Mouse (Mus musculus): ENCODE data around the gene Ppan.
A peak's percentile ranks its signal among the peaks of the same experiment; 100 is the strongest.

Gene Ppan

DNA sequence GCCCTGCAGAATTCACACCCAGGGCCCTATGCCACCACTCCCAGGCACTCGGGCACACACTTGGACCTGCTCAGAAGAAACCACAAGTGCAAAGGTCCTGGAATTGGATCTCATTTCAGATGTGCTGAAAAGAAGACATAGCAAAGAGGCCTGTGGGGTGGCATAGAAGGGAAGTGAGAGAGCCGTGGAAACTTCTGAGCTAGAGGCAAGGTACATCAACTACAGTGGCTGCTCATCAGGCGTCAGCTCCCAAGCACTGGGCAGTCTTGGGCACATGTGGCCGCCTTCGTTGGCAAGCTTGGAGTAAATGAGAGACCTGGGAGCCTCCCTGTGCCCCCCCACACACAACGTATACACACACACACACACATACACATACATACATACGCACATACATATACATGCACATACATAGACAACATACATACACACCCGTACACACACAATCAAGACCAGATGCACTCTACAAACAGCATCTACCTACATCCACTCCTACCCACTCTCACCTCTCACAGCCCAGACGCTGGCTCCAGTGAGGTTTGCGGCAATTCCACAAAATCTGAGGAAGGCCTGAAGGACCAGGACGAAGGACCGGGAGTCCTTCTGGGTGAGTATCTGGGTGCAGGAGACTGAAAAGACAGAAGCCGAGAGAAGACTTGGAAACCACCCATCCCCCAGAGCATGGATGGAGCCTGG lies 8.7 kb upstream of the Ppan start, which contains the start of gene Angptl6:
Gene Angptl6 (minus strand): TSS at position 631 of the 696 bp plus-strand sequence.
- no peak for DNase-seq

- DNase-seq, result no peak
These were observed 1.4 kb upstream of the Ppan start for GRCm38 (mm10) chr9:20886563-20886962.

- DNase-seq, result no peak
These were observed 784 bp upstream of the Ppan start for GRCm38 (mm10) chr9:20887191-20887590.

DNA sequence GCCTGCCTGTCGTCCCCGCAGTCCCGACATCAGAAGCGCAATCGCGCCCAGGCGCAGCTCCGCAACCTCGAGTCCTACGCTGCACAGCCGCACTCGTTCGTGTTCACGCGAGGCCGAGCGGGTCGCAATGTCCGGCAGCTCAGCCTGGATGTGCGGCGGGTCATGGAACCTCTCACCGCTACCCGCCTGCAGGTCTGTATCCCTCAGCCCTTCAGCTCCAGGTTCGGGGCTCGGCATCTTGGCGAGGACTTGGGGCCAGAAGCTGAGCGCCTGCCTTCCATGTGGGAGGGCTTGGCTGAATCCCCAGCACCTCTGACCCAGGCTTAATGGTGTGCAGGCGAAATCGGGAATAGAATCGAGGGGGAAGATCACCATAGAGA lies 401 bp downstream of the Ppan start:
- no peak for DNase-seq

DNA sequence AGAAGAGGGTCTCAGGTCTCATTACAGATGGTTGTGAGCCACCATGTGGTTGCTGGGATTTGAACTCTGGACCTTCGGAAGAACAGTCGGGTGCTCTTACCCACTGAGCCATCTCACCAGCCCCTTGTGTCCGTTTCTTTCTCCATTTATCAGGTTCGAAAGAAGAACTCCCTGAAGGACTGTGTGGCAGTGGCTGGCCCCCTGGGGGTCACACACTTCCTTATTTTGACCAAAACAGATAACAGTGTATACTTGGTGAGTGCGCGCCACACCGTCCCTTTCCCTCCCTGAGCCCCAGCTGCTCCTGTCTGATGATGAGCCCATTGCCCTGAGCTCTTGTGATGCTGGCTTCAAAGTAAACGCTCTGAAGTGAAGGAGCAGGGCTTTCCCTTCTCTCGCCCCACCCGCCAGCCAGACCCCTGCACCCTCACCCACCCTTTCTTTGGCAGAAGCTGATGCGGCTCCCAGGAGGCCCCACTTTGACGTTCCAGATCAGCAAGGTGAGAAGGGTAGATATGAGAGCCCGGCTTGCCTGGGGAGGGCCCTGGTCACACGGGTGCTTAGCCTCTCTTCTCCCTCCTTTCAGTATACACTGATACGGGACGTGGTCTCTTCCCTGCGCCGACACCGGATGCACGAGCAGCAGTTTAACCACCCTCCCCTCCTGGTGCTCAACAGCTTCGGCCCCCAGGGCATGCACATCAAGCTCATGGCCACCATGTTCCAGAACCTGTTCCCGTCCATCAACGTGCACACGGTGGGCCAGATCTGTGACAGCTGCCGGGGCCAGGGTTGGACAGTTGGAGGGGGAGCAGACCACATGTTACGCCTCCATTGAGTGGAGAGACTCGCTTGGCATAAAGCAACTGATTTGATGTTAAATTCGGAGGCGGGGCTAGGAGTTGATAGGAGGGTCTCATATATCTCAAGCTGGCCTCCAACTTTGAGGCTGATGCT lies 1.5 kb downstream of the Ppan start:
- no peak for DNase-seq

GRCm38 (mm10) chr9:20890411-20890810 lies 2.4 kb downstream of the Ppan start:
- DNase-seq, result no peak

- DNase-seq, result no peak
These were observed 3.5 kb downstream of the Ppan start for GRCm38 (mm10) chr9:20891339-20892103.

- DNase-seq, result no peak
These were observed 4.2 kb downstream of the Ppan start for GRCm38 (mm10) chr9:20892104-20892653.

DNA sequence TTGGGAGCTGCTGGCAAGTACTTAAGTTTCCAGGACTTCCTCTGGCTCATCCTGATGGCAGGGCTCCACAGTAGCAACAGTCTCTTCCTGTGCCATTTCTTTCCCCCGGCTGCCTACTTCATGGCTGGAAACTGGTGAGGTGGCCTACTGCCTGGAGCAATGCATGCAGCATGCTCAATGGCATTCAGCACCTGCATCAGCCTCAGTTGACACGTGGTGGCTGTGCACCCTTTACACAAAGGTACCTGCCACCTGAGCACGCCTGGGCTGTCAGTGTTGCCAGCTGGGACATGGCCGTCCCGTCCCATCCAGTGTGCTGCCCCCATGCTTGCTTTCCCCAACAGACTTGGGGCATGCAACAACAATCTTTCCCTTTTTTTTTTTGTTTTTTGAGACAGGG lies 5.1 kb downstream of the Ppan start:
- DNase-seq, result no peak

DNA sequence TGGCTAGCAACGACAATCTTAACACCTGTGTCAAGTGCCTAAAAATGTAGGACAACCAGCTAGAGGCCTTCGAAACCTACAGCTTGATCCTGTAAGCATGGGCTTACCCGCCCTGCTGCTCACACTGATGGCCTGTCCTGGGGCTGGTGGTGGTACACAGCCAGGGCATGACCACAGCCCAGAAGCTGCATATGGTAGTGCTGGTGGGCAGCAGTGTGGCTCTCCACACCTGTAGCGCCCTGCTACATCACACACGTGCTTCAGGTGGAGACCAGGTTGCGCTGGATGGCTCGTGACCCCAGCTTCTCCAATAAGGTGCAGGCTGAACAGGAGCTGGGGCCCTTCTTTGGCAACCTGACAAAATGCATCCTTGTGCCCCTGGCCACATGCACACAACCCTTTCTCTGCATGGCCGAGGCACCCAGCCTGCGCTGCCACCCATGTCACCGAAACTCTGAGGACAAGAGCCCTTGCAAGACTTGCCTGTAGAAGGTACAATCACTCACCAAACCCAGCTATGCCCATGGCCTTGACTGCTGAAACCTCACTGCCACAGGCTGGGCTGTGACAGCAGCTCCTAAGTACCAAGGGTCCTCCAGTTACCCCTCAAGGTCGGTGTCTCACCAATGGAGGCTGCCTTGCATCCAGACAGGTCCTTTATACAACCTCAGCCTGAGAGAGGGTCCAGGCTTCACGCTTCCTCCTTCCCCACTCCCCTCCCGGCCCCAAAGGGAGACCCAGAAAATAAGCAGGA lies 5.8 kb downstream of the Ppan start:
- DNase-seq, result no peak

- DNase-seq, result no peak
These were observed 6.7 kb downstream of the Ppan start for GRCm38 (mm10) chr9:20894629-20895028.

GRCm38 (mm10) chr9:20895382-20895781 lies 7.4 kb downstream of the Ppan start:
- DNase-seq, result no peak

DNA sequence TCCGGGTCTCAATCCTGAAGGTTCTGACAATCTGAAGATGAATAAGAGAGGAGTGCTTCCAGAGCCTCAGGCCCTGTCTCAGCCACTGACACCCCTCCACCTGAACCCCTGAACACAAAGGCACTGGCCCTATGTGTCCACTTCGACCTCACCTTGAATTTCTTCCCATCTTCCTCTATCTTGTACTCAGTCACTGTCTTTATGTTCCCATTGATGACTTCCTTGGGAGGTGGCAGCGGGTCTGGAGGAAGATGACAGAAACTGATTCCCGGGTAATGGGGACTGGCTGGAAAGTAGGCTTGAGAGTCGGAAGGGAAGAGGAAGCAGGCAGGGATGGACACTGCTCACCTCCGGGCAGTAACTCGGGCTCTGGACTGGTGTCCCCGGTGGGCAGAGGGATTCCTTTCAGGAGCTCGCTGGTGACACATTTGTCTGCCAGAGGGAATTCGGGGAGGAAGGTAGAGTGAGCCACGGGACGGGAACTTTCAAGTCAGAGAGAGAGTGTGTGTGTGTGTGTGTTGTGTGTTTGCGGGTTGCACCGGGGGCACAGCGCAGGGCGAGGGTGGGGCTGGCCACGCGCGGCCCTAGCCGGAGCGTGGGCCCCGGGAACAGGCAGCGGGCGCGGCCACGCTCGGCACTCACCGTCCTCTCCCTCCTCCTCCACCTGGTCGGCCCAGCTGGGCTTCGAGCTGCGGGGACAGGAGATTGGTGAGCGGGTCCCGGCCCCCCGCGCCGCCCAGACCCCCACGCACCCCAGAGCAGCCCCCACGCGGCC lies 9.9 kb downstream of the Ppan start:
- no peak for DNase-seq

DNA sequence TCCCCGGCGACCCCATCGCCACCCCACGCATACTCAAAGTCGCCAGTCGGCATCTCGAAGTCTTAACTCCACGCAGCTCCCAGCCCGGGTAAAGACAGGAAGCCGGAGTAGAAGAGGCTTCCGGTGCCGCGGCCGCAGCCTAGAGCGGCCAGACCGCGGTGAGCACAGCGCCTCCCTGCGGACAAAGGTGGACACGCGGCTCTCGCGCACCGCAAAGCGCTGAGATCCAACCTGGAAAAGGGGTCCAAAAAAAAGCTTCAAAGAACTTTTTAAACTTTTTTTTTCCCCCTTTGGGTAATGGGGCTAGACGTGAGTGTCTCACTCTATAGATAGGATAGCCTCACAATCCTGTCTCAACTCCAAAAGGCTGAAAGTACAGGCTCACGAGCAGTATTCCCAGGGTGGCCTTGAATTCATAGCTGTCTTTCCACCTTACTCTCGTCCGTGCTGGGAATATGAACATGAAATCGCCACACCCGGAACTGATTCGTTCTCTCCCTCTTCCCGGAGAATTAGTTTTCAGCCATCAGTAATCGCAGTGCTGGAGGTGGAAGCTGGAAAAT lies 10.6 kb downstream of the Ppan start, which contains the start of gene Eif3g:
Gene Eif3g (minus strand): TSS at position 113 of the 563 bp plus-strand sequence.
- peak; percentile 83 to 85 for DNase-seq

GRCm38 (mm10) chr9:20901466-20902173 lies 13.6 kb downstream of the Ppan start:
- DNase-seq, result peak in 1 of 2 experiments; percentile 26

- DNase-seq, result no peak
These were observed 14.2 kb downstream of the Ppan start for GRCm38 (mm10) chr9:20902174-20902491.

- no peak for DNase-seq
These were observed 22.0 kb downstream of the Ppan start for GRCm38 (mm10) chr9:20909948-20910347.

DNA sequence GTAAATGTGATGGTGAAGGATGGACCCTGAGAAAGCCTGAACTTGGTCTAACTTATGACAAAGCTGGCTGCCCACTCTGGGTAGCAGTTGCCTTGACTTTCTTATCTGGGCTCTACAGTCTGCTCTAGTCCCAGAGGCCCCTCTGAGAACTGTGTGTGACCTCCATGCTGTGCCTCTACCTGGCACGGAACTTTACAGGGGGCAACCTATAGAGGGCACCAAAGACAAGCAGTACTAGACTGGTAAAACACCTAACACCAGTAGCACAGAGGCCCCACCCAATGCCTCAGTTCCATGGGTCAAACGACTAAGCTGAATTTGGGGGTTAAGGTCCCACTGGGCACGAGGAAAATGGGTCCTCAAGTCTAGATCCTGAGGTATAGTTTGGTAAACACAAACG lies 28.2 kb downstream of the Ppan start:
- DNase-seq, result no peak

- DNase-seq, result no peak
These were observed 35.3 kb downstream of the Ppan start for GRCm38 (mm10) chr9:20923258-20923657.

Measured in cerebellum, postnatal 36 days (tissue).